Mouse (Mus musculus): ENCODE results near the gene Cdc42ep4.
A peak's percentile ranks its signal among the peaks of the same experiment; 100 is the strongest.

Gene Cdc42ep4

GRCm38 (mm10) chr11:113749749-113750351 lies 1.8 kb downstream of the Cdc42ep4 start:
- DNase-seq (ENCODE audit: low spot score in 2 of 2), result peak; percentile 66 to 74

- DNase-seq (ENCODE audit: low spot score in 2 of 2), result peak; percentile 65 to 77
Observed at GRCm38 (mm10) chr11:113748797-113749521, 2.7 kb downstream of the Cdc42ep4 start.

- no peak for DNase-seq (ENCODE audit: low spot score in 2 of 2)
Observed at GRCm38 (mm10) chr11:113747725-113748380, 3.8 kb downstream of the Cdc42ep4 start.

GRCm38 (mm10) chr11:113747056-113747455 lies 4.6 kb downstream of the Cdc42ep4 start:
- DNase-seq (ENCODE audit: low spot score in 2 of 2), result peak in 1 of 2 experiments; percentile 71

- DNase-seq (ENCODE audit: low spot score in 2 of 2), result no peak
Observed at GRCm38 (mm10) chr11:113745961-113746360, 5.7 kb downstream of the Cdc42ep4 start.

GRCm38 (mm10) chr11:113742998-113743397 lies 8.7 kb downstream of the Cdc42ep4 start:
- DNase-seq (ENCODE audit: low spot score in 2 of 2), result no peak

- no peak for DNase-seq (ENCODE audit: low spot score in 2 of 2)
Observed at GRCm38 (mm10) chr11:113740100-113740499, 11.6 kb downstream of the Cdc42ep4 start.

- no peak for DNase-seq (ENCODE audit: low spot score in 2 of 2)
Observed at GRCm38 (mm10) chr11:113739213-113739612, 12.5 kb downstream of the Cdc42ep4 start.

- peak in 1 of 2 experiments; percentile 34 for DNase-seq (ENCODE audit: low spot score in 2 of 2)
Observed at GRCm38 (mm10) chr11:113737912-113738311, 13.8 kb downstream of the Cdc42ep4 start.

- no peak for DNase-seq (ENCODE audit: low spot score in 2 of 2)
Observed at GRCm38 (mm10) chr11:113737553-113737854, 14.2 kb downstream of the Cdc42ep4 start.

GRCm38 (mm10) chr11:113736848-113737552 lies 14.7 kb downstream of the Cdc42ep4 start:
- no peak for DNase-seq (ENCODE audit: low spot score in 2 of 2)

GRCm38 (mm10) chr11:113735151-113735550 lies 16.5 kb downstream of the Cdc42ep4 start:
- DNase-seq (ENCODE audit: low spot score in 2 of 2), result no peak

GRCm38 (mm10) chr11:113733631-113734364 lies 17.9 kb downstream of the Cdc42ep4 start:
- DNase-seq (ENCODE audit: low spot score in 2 of 2), result no peak

GRCm38 (mm10) chr11:113731945-113732612 lies 19.6 kb downstream of the Cdc42ep4 start:
- no peak for DNase-seq (ENCODE audit: low spot score in 2 of 2)

GRCm38 (mm10) chr11:113730879-113731278 lies 20.8 kb downstream of the Cdc42ep4 start:
- DNase-seq (ENCODE audit: low spot score in 2 of 2), result no peak

- no peak for DNase-seq (ENCODE audit: low spot score in 2 of 2)
Observed at GRCm38 (mm10) chr11:113729917-113730316, 21.8 kb downstream of the Cdc42ep4 start.

- DNase-seq (ENCODE audit: low spot score in 2 of 2), result no peak
Observed at GRCm38 (mm10) chr11:113729239-113729638, 22.4 kb downstream of the Cdc42ep4 start.

GRCm38 (mm10) chr11:113727992-113728391 lies 23.7 kb downstream of the Cdc42ep4 start:
- DNase-seq (ENCODE audit: low spot score in 2 of 2), result no peak

- no peak for DNase-seq (ENCODE audit: low spot score in 2 of 2)
Observed at GRCm38 (mm10) chr11:113726994-113727888, 24.4 kb downstream of the Cdc42ep4 start.

All from spleen, postnatal 4 days (tissue).